Mouse (Mus musculus): ENCODE data around the gene Ptpn1. TPM values are rescaled to one million over a fixed set of nuclear protein-coding genes. Genes with fewer than 3 reads are reported as not detected.

Gene Ptpn1
- total RNA-seq, 1 experiment from 2014 or later, result 63.6 TPM

GRCm38 (mm10) chr2:167963778-167964300 is 32.0 kb downstream of the Ptpn1 start:
- no peak for ATAC-seq (replicated peaks; ENCODE audit: low read depth, poor library complexity, severe bottlenecking)

GRCm38 (mm10) chr2:167964320-167964719 is 32.5 kb downstream of the Ptpn1 start:
- ATAC-seq (replicated peaks; ENCODE audit: low read depth, poor library complexity, severe bottlenecking), result no peak

GRCm38 (mm10) chr2:167965911-167966310 is 34.1 kb downstream of the Ptpn1 start:
- ATAC-seq (replicated peaks; ENCODE audit: low read depth, poor library complexity, severe bottlenecking), result no peak

- no peak for ATAC-seq (replicated peaks; ENCODE audit: low read depth, poor library complexity, severe bottlenecking)
These were observed 36.6 kb downstream of the Ptpn1 start for GRCm38 (mm10) chr2:167968504-167968903.

GRCm38 (mm10) chr2:167969851-167970541 is 38.1 kb downstream of the Ptpn1 start:
- ATAC-seq (replicated peaks; ENCODE audit: low read depth, poor library complexity, severe bottlenecking), result no peak

GRCm38 (mm10) chr2:167972146-167972545 is 40.3 kb downstream of the Ptpn1 start:
- ATAC-seq (replicated peaks; ENCODE audit: low read depth, poor library complexity, severe bottlenecking), result no peak

GRCm38 (mm10) chr2:167972809-167973208 is 41.0 kb downstream of the Ptpn1 start:
- no peak for ATAC-seq (replicated peaks; ENCODE audit: low read depth, poor library complexity, severe bottlenecking)

- ATAC-seq (replicated peaks; ENCODE audit: low read depth, poor library complexity, severe bottlenecking), result peak; percentile 59
These were observed 43.9 kb downstream of the Ptpn1 start for GRCm38 (mm10) chr2:167975746-167976145.

- no peak for ATAC-seq (replicated peaks; ENCODE audit: low read depth, poor library complexity, severe bottlenecking)
These were observed 46.4 kb downstream of the Ptpn1 start for GRCm38 (mm10) chr2:167978271-167978670.

- ATAC-seq (replicated peaks; ENCODE audit: low read depth, poor library complexity, severe bottlenecking), result peak; percentile 33; the same call in 1 of the 2 replicates
These were observed 48.5 kb downstream of the Ptpn1 start for GRCm38 (mm10) chr2:167980391-167980790.

- no peak for ATAC-seq (replicated peaks; ENCODE audit: low read depth, poor library complexity, severe bottlenecking)
These were observed 50.8 kb downstream of the Ptpn1 start for GRCm38 (mm10) chr2:167982646-167983045.

- ATAC-seq (replicated peaks; ENCODE audit: low read depth, poor library complexity, severe bottlenecking), result no peak
These were observed 52.5 kb downstream of the Ptpn1 start for GRCm38 (mm10) chr2:167984371-167984770.

- no peak for ATAC-seq (replicated peaks; ENCODE audit: low read depth, poor library complexity, severe bottlenecking)
These were observed 53.1 kb downstream of the Ptpn1 start for GRCm38 (mm10) chr2:167984946-167985345.

GRCm38 (mm10) chr2:167986762-167987161 is 54.9 kb downstream of the Ptpn1 start:
- ATAC-seq (replicated peaks; ENCODE audit: low read depth, poor library complexity, severe bottlenecking), result no peak; the same call in 1 of the 2 replicates

- ATAC-seq (replicated peaks; ENCODE audit: low read depth, poor library complexity, severe bottlenecking), result no peak
These were observed 55.8 kb downstream of the Ptpn1 start for GRCm38 (mm10) chr2:167987640-167988039.

- peak; percentile 76 for ATAC-seq (replicated peaks; ENCODE audit: low read depth, poor library complexity, severe bottlenecking)
These were observed 57.5 kb downstream of the Ptpn1 start for GRCm38 (mm10) chr2:167989310-167989709.

GRCm38 (mm10) chr2:167993260-167993659 is 61.4 kb downstream of the Ptpn1 start:
- no peak for ATAC-seq (replicated peaks; ENCODE audit: low read depth, poor library complexity, severe bottlenecking)

GRCm38 (mm10) chr2:167995870-167996635 is 64.2 kb downstream of the Ptpn1 start:
- 0 out of 2 replicates have a peak, but pooled peaks have one; percentile 10 for ATAC-seq (replicated peaks; ENCODE audit: low read depth, poor library complexity, severe bottlenecking)

- peak; percentile 49 for ATAC-seq (replicated peaks; ENCODE audit: low read depth, poor library complexity, severe bottlenecking)
These were observed 64.9 kb downstream of the Ptpn1 start for GRCm38 (mm10) chr2:167996672-167997215.

- ATAC-seq (replicated peaks; ENCODE audit: low read depth, poor library complexity, severe bottlenecking), result no peak; the same call in 1 of the 2 replicates
These were observed 65.7 kb downstream of the Ptpn1 start for GRCm38 (mm10) chr2:167997562-167997961.
